Mouse (Mus musculus): ENCODE measurements at regions not wholly inside any gene's neighbourhood (a gene's known extent, or its start where the extent isn't known, plus 50 kb on each side); places are given as distances from the start of the nearest gene placed in this dataset.

DNA sequence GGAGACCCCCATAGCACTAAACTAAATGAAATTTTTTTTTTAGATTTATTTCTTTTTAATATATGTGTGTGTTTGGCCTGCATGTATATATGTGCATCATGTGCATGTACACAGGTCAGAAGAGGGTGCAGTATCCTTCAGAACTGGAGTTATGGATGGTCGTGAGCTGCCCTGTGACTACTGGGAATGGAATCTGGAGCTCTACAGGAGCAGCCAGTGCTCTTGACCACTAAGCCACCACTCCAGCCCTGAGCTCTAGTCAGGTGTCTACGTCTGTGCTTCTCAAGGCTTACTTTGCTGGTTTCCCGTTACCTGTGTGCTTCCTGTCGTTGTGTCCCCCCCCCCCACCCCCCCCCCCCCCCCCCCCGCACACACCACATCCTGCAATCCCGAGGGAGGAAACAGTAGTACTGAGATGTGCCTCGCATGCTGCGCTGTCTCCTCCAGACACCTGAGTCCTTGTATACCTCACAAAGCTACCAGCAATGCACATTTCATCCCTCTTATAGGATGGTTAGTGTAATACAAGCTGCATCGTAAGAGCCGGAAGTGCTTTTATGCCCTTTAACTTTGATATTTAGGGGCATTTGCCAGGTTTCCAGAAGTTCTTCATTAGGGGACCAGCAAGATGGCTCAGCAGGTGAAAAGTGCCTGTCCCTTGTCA is 153.5 kb upstream of the Ubr2 start:
- TF ChIP-seq CTCF (IDR thresholded peaks at IDR 0.05; ENCODE audit: low read depth, low read length), result no peak
- TF ChIP-seq EP300 (IDR thresholded peaks at IDR 0.05; ENCODE audit: insufficient read depth, low read depth, low read length), result no peak
- TF ChIP-seq POLR2A (IDR thresholded peaks at IDR 0.05; ENCODE audit: insufficient read depth, low read length), result no peak
